Mouse (Mus musculus): ENCODE data around the gene Sdhc.

GRCm38 (mm10) chr1:171183620-171184019, 33.2 kb upstream of the Sdhc start:
- TF ChIP-seq CTCF (IDR thresholded peaks at IDR 0.05; ENCODE audit: low read depth), result no peak
- no peak; the same call in 1 of the 2 replicates for TF ChIP-seq EP300 (IDR thresholded peaks at IDR 0.05; ENCODE audit: low read depth)

Data from heart, postnatal 0 days (tissue).